Mouse (Mus musculus) E14TG2a.4 (cell line): ENCODE measurements around the gene Klhl36.

Experiments
- CTCF ChIP-seq: conservative IDR thresholded peaks from 2 replicates; pipeline ENCODE4 v1.5.1; 2014; ENCODE audit warnings: low read length
- NANOG ChIP-seq: IDR thresholded peaks from 2 replicates; pipeline ENCODE4 v1.6.1; 2014; ENCODE audit warnings: borderline replicate concordance, low read length, mixed read lengths
- POU5F1 ChIP-seq: IDR thresholded peaks from 2 replicates; pipeline ENCODE4 v1.6.1; 2014; ENCODE audit warnings: low read length, borderline replicate concordance

DNA sequence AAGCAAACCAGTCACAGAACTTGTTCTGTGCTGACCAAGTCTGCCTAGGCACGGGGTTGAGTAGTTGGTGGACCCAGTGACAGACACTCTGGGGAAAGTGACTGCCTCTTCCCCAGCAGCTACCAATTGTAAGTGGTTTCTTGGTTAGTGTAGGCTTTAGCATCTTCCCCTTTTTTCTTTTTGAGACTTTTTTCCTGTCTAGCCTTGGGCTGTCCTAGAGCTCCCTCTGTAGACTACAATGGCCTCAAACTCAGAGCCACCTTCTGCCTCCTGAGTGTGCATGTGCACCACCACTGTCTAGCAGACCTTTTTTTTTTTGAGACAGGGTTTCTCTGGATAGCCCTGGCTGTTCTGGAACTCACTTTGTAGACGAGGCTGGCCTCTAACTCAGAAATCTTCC is 64.4 kb downstream of the Klhl36 start:
- TF ChIP-seq CTCF (no peak), POU5F1 (no peak), NANOG (no peak)
